Mouse (Mus musculus) liver, adult 2 months (tissue): ENCODE results near the gene Inhbb.

ENCODE experiments used
- CTCF ChIP-seq: fragments of 200-500 bp; IDR thresholded peaks from 2 replicates; pipeline ENCODE4 v1.5.1; 2011; ENCODE audit warnings: low read depth, low read length, control low read depth
- POLR2A ChIP-seq: fragments of 200-500 bp; IDR thresholded peaks from 2 replicates; pipeline ENCODE4 v1.6.1; 2011; ENCODE audit warnings: low read length, control low read depth; ENCODE audit not compliant: insufficient read depth; ENCODE audit errors: extremely low read depth

GRCm38 (mm10) chr1:119380609-119381008 is 41.4 kb downstream of the Inhbb start:
- TF ChIP-seq POLR2A (no peak), CTCF (no peak)
